Mouse (Mus musculus): ENCODE results near the gene Vsig10l.

Gene Vsig10l

GRCm38 (mm10) chr7:43518341-43518740, 55.4 kb downstream of the Vsig10l start:
- in situ Hi-C loops (cut with MseI, MboI): no loop called here
